Mouse (Mus musculus) myocyte (in vitro differentiated cells): ENCODE data around the gene Sidt1.

Source experiments
- CEBPB ChIP-seq: IDR thresholded peaks from 2 replicates; pipeline ENCODE4 v1.6.1; 2011; ENCODE audit warnings: mild to moderate bottlenecking, moderate library complexity; ENCODE audit not compliant: poor library complexity, insufficient read depth, severe bottlenecking
- E2F4 ChIP-seq: IDR thresholded peaks from one replicate; pipeline ENCODE4 v1.6.1; 2011; ENCODE audit warnings: mild to moderate bottlenecking, control low read depth, moderate library complexity; ENCODE audit not compliant: insufficient read depth
- MAX ChIP-seq: IDR thresholded peaks from one replicate; pipeline ENCODE4 v1.6.1; 2011; ENCODE audit warnings: low read depth, mild to moderate bottlenecking, control low read depth
- MYOG ChIP-seq, 3 experiments: IDR thresholded peaks; one replicate each; pipeline ENCODE4 v1.6.1; 2011; ENCODE audit warnings: control low read depth in 2 of 3, low read depth in 2 of 3, mild to moderate bottlenecking in 2 of 3; ENCODE audit not compliant: insufficient read length in 2 of 3, control insufficient read depth in 1 of 3, insufficient read depth in 1 of 3
- POLR2A ChIP-seq: IDR thresholded peaks from one replicate; pipeline ENCODE4 v1.6.1; 2011; ENCODE audit warnings: low read depth, mild to moderate bottlenecking, control low read depth, moderate library complexity; ENCODE audit not compliant: insufficient read length
- POLR2AphosphoS2 ChIP-seq: IDR thresholded peaks from one replicate; pipeline ENCODE4 v1.6.1; 2011; ENCODE audit warnings: low read depth, control low read depth; ENCODE audit not compliant: insufficient read length
- TCF12 ChIP-seq: IDR thresholded peaks from one replicate; pipeline ENCODE4 v1.6.1; 2011; ENCODE audit warnings: mild to moderate bottlenecking, control low read depth; ENCODE audit not compliant: poor library complexity, insufficient read depth, severe bottlenecking
- TCF3 ChIP-seq: IDR thresholded peaks from one replicate; pipeline ENCODE4 v1.6.1; 2011; ENCODE audit warnings: low read depth, control low read depth; ENCODE audit not compliant: insufficient read length
- USF1 ChIP-seq: IDR thresholded peaks from one replicate; pipeline ENCODE4 v1.6.1; 2011; ENCODE audit warnings: low read depth, mild to moderate bottlenecking, control low read depth, moderate library complexity

- TF ChIP-seq POLR2A: no peak
- no peak for TF ChIP-seq POLR2AphosphoS2
- no peak for TF ChIP-seq USF1
- no peak for TF ChIP-seq E2F4
- TF ChIP-seq MAX: no peak
- TF ChIP-seq MYOG (IDR thresholded peaks at IDR 0.05; ENCODE audit: control insufficient read depth in 1 of 3, insufficient read depth in 1 of 3, insufficient read length in 2 of 3, low read depth in 2 of 3): no peak
- TF ChIP-seq TCF12: no peak
- TF ChIP-seq TCF3: no peak
- TF ChIP-seq CEBPB: no peak
Measured at GRCm38 (mm10) chr16:44269578-44269977, 63.4 kb downstream of the Sidt1 start.
